Mouse (Mus musculus) lung, postnatal 0 days (tissue): ENCODE measurements at regions not wholly inside any gene's neighbourhood (a gene's known extent, or its start where the extent isn't known, plus 50 kb on each side); places are given as distances from the start of the nearest gene placed in this dataset.

Experiments used
- CTCF ChIP-seq: IDR thresholded peaks from 2 replicates; pipeline ENCODE4 v1.5.1; 2016; ENCODE audit warnings: antibody characterized with exemption, mild to moderate bottlenecking
- EP300 ChIP-seq: IDR thresholded peaks from 2 replicates; pipeline ENCODE4 v1.6.1; 2016; ENCODE audit warnings: antibody characterized with exemption, mild to moderate bottlenecking, control low read depth

DNA sequence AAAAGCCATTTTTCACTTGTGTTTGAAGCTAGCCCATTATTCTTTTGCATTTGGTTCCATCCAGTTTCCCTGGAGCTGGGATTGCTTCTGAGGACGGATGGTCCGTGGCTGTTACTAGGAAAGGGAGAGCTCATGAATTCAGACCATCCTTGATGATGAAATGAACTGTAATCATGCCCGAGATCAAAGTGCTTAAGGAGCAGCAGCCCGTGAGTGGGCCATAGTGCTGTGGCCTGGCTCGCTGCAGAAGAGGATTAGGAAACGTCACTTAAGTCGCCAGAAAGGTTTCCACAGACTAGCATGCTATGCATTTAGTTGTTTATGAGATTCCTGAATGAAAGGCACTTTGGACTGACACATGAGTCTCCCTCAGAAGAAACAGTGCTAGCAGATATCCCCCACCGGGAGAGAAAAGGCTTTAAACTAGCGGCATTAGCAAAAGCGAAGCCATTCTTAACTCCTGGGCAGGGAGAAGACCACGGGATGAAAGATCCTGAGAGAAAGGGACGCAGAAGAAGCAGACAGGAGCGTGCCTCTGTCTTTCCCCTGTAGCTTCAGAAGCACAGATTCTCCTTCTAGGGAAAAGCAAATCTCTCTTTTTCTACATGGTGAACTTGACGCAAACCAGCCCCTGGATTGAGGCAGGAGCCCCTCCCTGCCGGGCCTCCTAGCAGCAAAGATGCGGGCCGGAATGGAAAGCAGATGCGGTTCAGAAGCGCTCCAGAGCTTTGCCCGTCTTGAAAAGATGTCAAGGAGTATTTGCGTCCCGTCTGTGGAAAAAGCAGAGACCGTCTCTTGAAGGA lies 187.3 kb upstream of the Lef1 start:
- TF ChIP-seq CTCF, result no peak
- TF ChIP-seq EP300, result no peak
